Mouse (Mus musculus) spleen, embryonic (tissue): ENCODE measurements around the gene Zmynd8.

Experiments
- CTCF ChIA-PET: fragments of 350-600 bp; sonication (Branson Sonifier 250); formaldehyde crosslinking; loops from one replicate; lab custom pipeline; 2022; lab: Charles Lee

The Zmynd8 gene

GRCm38 (mm10) chr2:165861683-165862594 lies 36.9 kb downstream of the Zmynd8 start:
- CTCF ChIA-PET, result no interaction called here

- CTCF ChIA-PET, result interaction anchor here (0.6 kb wide), 1 partner anchor 10 kb away, joined by 3 read pairs; no protein-coding TSS in a partner anchor
These were observed 37.7 kb downstream of the Zmynd8 start for GRCm38 (mm10) chr2:165860962-165861682.

GRCm38 (mm10) chr2:165860447-165860846 lies 38.4 kb downstream of the Zmynd8 start:
- CTCF ChIA-PET, result interaction anchor here (0.6 kb wide), 1 partner anchor 9 kb away, joined by 3 read pairs; no protein-coding TSS in a partner anchor

- CTCF ChIA-PET, result interaction anchor here (1.2 kb wide), 1 partner anchor 24 kb away, joined by 3 read pairs; no protein-coding TSS in a partner anchor
These were observed 40.1 kb downstream of the Zmynd8 start for GRCm38 (mm10) chr2:165858453-165859384.

GRCm38 (mm10) chr2:165857841-165858426 lies 40.9 kb downstream of the Zmynd8 start:
- CTCF ChIA-PET, result interaction anchor here (0.6 to 1.2 kb wide), 2 partner anchors 25 to 65 kb away, joined by 3 to 4 read pairs; no protein-coding TSS in a partner anchor

GRCm38 (mm10) chr2:165857395-165857831 lies 41.4 kb downstream of the Zmynd8 start:
- CTCF ChIA-PET, result interaction anchor here (0.6 to 1.2 kb wide), 2 partner anchors 25 to 64 kb away, joined by 3 to 4 read pairs; no protein-coding TSS in a partner anchor

- CTCF ChIA-PET, result no interaction called here
These were observed 42.1 kb downstream of the Zmynd8 start for GRCm38 (mm10) chr2:165856611-165857200.

- CTCF ChIA-PET, result interaction anchor here (0.6 to 0.8 kb wide), 2 partner anchors 25 to 42 kb away, joined by 3 to 4 read pairs; no protein-coding TSS in a partner anchor
These were observed 43.0 kb downstream of the Zmynd8 start for GRCm38 (mm10) chr2:165855641-165856301.

- CTCF ChIA-PET, result no interaction called here
These were observed 44.4 kb downstream of the Zmynd8 start for GRCm38 (mm10) chr2:165854207-165854968.

- CTCF ChIA-PET, result no interaction called here
These were observed 45.8 kb downstream of the Zmynd8 start for GRCm38 (mm10) chr2:165852896-165853633.

- CTCF ChIA-PET, result no interaction called here
These were observed 46.4 kb downstream of the Zmynd8 start for GRCm38 (mm10) chr2:165852453-165852852.

GRCm38 (mm10) chr2:165851811-165852415 lies 46.9 kb downstream of the Zmynd8 start:
- CTCF ChIA-PET, result no interaction called here

- CTCF ChIA-PET, result interaction anchor here (0.7 kb wide), 1 partner anchor 10 kb away, joined by 3 read pairs; no protein-coding TSS in a partner anchor
These were observed 48.0 kb downstream of the Zmynd8 start for GRCm38 (mm10) chr2:165850826-165851225.

- CTCF ChIA-PET, result no interaction called here
These were observed 49.7 kb downstream of the Zmynd8 start for GRCm38 (mm10) chr2:165849129-165849528.

- CTCF ChIA-PET, result interaction anchor here (0.6 kb wide), 1 partner anchor 194 kb away, joined by 5 read pairs; no protein-coding TSS in a partner anchor
These were observed 52.0 kb downstream of the Zmynd8 start for GRCm38 (mm10) chr2:165846787-165847186.

- CTCF ChIA-PET, result interaction anchor here (0.6 kb wide), 1 partner anchor 36 kb away, joined by 3 read pairs; no protein-coding TSS in a partner anchor
These were observed 53.3 kb downstream of the Zmynd8 start for GRCm38 (mm10) chr2:165845490-165845889.

GRCm38 (mm10) chr2:165843350-165843749 lies 55.5 kb downstream of the Zmynd8 start:
- CTCF ChIA-PET, result no interaction called here
